Mouse (Mus musculus) liver, adult 2 months (tissue): ENCODE measurements around the gene Rab14. TPM values are rescaled to one million over a fixed set of nuclear protein-coding genes. Genes with fewer than 3 reads are reported as not detected.

ENCODE experiments used
- DNase-seq: peaks from one replicate; pipeline ENCODE4 v3.0.0-alpha.2; 2011; ENCODE audit warnings: low read depth, low spot score; ENCODE audit errors: extremely low read depth
- H3K27ac ChIP-seq: fragments of 200-500 bp; replicated peaks from 2 replicates; pipeline ENCODE4 v1.5.1; 2012; ENCODE audit warnings: low read depth, mild to moderate bottlenecking, control low read depth, inconsistent platforms, low read length; ENCODE audit not compliant: insufficient read depth
- H3K27me3 ChIP-seq: fragments of 200-500 bp; 2 replicates; pipeline ENCODE4 v1.6.1; 2012; ENCODE audit warnings: mild to moderate bottlenecking, moderate library complexity, low read length, inconsistent platforms; ENCODE audit not compliant: control insufficient read depth, insufficient read depth
- H3K36me3 ChIP-seq: fragments of 200-500 bp; 2 replicates; pipeline ENCODE4 v1.6.1; 2012; ENCODE audit warnings: low read length, inconsistent platforms; ENCODE audit not compliant: control insufficient read depth, insufficient read depth
- H3K4me1 ChIP-seq: fragments of 200-500 bp; 2 replicates; pipeline ENCODE4 v1.6.1; 2011; ENCODE audit warnings: low read length; ENCODE audit not compliant: control insufficient read depth, insufficient read depth
- H3K4me3 ChIP-seq: fragments of 200-500 bp; 2 replicates; pipeline ENCODE4 v1.5.1; 2011; ENCODE audit warnings: low read depth, mild to moderate bottlenecking, control low read depth, low read length, moderate library complexity; ENCODE audit not compliant: insufficient read depth
- H3K79me2 ChIP-seq: fragments of 200-500 bp; 2 replicates; pipeline ENCODE4 v1.6.1; 2012; ENCODE audit warnings: inconsistent platforms, mild to moderate bottlenecking, low read length, moderate library complexity; ENCODE audit not compliant: control insufficient read depth, insufficient read depth
- H3K9ac ChIP-seq: fragments of 200-500 bp; 2 replicates; pipeline ENCODE4 v1.6.1; 2012; ENCODE audit warnings: low read depth, mild to moderate bottlenecking, control low read depth, inconsistent platforms, low read length
- CTCF ChIP-seq: fragments of 200-500 bp; IDR thresholded peaks from 2 replicates; pipeline ENCODE4 v1.5.1; 2011; ENCODE audit warnings: low read depth, low read length, control low read depth
- POLR2A ChIP-seq: fragments of 200-500 bp; IDR thresholded peaks from 2 replicates; pipeline ENCODE4 v1.6.1; 2011; ENCODE audit warnings: low read length, control low read depth; ENCODE audit not compliant: insufficient read depth; ENCODE audit errors: extremely low read depth
- WGBS: fragments of 180-500 bp; shearing (Covaris S2); methylation state at CpG from one replicate; pipeline ENCODE4 v1.1.7; 2018; 5-methylcytosine and 5-hydroxymethylcytosine counted together
- polyA plus RNA-seq: library from polyadenylated mRNA; depleted of rRNA; stranded (reverse); fragments of >200 nt; gene quantifications from 2 replicates; pipeline ENCODE4 v1.2.3, GENCODE M21; 2012
- total RNA-seq: library from RNA; depleted of rRNA; stranded (reverse); fragments of >200 nt; gene quantifications from 2 replicates; pipeline ENCODE4 v1.2.3, GENCODE M21; 2014

Gene Rab14
- total and polyA plus RNA-seq, 2 experiments = 109 to 246 TPM

- peaks cover 6% of the 10 kb centered on the region; the same call in 1 of the 2 replicates for H3K4me1 ChIP-seq
- peaks cover 70% of the 10 kb centered on the region for H3K36me3 ChIP-seq
- 81% methylated on average over 3 of the region's 3 CpGs for WGBS
- no peak for DNase-seq
- H3K79me2 ChIP-seq = peaks cover 4% of the 10 kb centered on the region; the same call in 1 of the 2 replicates
- no peaks in the 10 kb centered on the region for H3K27me3 ChIP-seq
- no peak overlapping the region for H3K4me3 ChIP-seq
- TF ChIP-seq POLR2A (no peak), CTCF (no peak)
- H3K27ac ChIP-seq = no peak overlapping the region
- no peak overlapping the region for H3K9ac ChIP-seq
These were observed 22.8 kb downstream of the Rab14 start for GRCm38 (mm10) chr2:35178153-35178552.

- no peak for DNase-seq
- TF ChIP-seq POLR2A (no peak), CTCF (no peak)
- Histone ChIP-seq H3K4me1 (peaks cover 23% of the 10 kb centered on the region), H3K27me3 (no peaks in the 10 kb centered on the region), H3K27ac (no peak overlapping the region), H3K4me3 (no peak overlapping the region), H3K9ac (no peak overlapping the region), H3K79me2 (no peaks in the 10 kb centered on the region), H3K36me3 (peaks cover 46% of the 10 kb centered on the region)
- 91% methylated on average over 12 of the region's 12 CpGs for WGBS
These were observed 25.4 kb downstream of the Rab14 start for GRCm38 (mm10) chr2:35175281-35176065.

DNA sequence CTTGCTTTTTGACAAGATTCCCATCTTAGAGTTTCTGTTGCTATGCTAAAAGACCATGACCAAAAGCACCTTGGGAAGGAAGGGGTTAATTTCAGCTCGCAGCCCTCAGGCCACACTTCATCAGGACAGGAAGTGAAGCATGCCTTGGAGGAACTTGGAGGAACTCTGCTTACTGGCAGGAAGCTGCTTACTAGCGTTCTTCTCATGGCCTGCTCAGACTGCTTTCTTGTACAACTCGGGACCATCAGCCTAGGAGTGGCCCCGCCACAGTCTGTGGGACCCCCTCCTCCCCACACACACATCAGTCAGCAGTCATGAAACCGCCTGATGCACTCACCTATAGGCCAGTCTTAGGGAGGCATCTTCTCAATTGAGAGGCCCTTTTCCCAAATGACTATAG lies 26.8 kb downstream of the Rab14 start:
- H3K4me3 ChIP-seq = no peak overlapping the region
- H3K4me1 ChIP-seq = peaks cover 25% of the 10 kb centered on the region
- WGBS = 65% methylated on average over 5 of the region's 5 CpGs
- peak overlapping the region; percentile 36; the same call in 1 of the 2 replicates for H3K27ac ChIP-seq
- no peak for DNase-seq
- no peaks in the 10 kb centered on the region for H3K79me2 ChIP-seq
- no peak for TF ChIP-seq POLR2A
- TF ChIP-seq CTCF = no peak
- H3K27me3 ChIP-seq = no peaks in the 10 kb centered on the region
- H3K36me3 ChIP-seq = peaks cover 40% of the 10 kb centered on the region
- H3K9ac ChIP-seq = no peak overlapping the region

DNA sequence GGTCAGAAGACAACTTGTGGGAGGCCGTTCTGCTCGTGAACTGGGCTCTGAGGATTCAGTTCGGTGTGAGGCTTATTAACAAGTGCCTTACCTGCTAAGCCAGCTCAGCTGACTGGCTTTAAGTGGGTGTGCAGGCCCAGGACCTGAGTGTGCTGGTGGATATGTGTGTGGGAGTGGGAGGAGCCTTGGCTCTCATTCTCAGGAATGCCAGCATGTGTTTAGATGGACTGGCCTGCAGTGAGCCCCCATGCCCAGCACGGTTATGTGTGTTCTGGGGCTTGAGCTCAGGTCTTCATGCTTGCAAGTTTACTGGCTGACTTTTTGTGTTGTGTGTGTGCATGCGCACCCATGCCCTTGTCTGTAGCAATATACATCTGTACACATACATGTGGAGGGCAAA lies 27.3 kb downstream of the Rab14 start:
- H3K27ac ChIP-seq = no peak overlapping the region
- no peak for DNase-seq
- no peaks in the 10 kb centered on the region for H3K79me2 ChIP-seq
- 94% methylated on average over 5 of the region's 5 CpGs for WGBS
- H3K4me3 ChIP-seq = no peak overlapping the region
- no peaks in the 10 kb centered on the region for H3K27me3 ChIP-seq
- peaks cover 25% of the 10 kb centered on the region for H3K4me1 ChIP-seq
- TF ChIP-seq CTCF (no peak), POLR2A (no peak)
- no peak overlapping the region for H3K9ac ChIP-seq
- H3K36me3 ChIP-seq = peaks cover 36% of the 10 kb centered on the region

- Histone ChIP-seq H3K4me1 (peaks cover 25% of the 10 kb centered on the region), H3K4me3 (no peak overlapping the region), H3K36me3 (peaks cover 31% of the 10 kb centered on the region), H3K27ac (peak overlapping the region; percentile 79), H3K9ac (peak overlapping the region; percentile 23), H3K79me2 (no peaks in the 10 kb centered on the region), H3K27me3 (no peaks in the 10 kb centered on the region)
- DNase-seq = peak; percentile 50
- WGBS = 63% methylated on average over 4 of the region's 4 CpGs
- TF ChIP-seq CTCF = no peak
- TF ChIP-seq POLR2A = no peak
These were observed 28.7 kb downstream of the Rab14 start for GRCm38 (mm10) chr2:35172246-35172645.

DNA sequence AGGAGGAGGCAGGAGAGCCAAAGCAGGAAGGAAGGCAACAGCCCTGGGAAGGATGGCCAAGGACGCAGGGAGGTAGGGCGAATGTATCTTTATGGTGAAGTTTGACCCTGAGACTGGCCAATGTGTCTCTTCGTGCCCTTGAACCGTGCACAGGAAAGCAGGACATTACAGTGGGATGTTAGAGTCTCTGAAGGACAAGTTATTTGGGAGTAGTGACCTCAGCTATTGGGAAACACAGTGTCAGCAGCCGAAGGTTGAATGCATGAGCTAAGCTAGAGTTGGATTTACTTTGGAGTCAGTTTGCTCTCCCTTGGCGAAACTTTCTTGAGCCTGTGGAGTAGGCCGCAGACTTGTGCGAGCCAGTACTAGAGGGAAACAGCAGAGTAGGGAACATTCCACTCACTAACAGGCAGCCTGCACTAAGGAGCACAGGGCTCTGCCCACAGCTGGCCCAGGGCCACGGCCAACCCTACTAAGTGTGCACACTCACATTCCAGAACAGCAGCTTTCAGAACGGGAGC lies 29.5 kb downstream of the Rab14 start:
- Histone ChIP-seq H3K79me2 (no peaks in the 10 kb centered on the region), H3K27ac (peak overlapping the region; percentile 79), H3K4me3 (peak overlapping the region; percentile 22), H3K9ac (peak overlapping the region; percentile 50), H3K36me3 (peaks cover 25% of the 10 kb centered on the region), H3K4me1 (peaks cover 25% of the 10 kb centered on the region), H3K27me3 (no peaks in the 10 kb centered on the region)
- peak; percentile 94 for DNase-seq
- WGBS = 28% methylated on average over 10 of the region's 10 CpGs
- TF ChIP-seq CTCF (no peak), POLR2A (no peak)
